Mouse (Mus musculus): ENCODE data around the gene Snrpd3.

- TF ChIP-seq CTCF (IDR thresholded peaks at IDR 0.05; ENCODE audit: insufficient read depth, low read depth, low read length) = no peak
- no peak for TF ChIP-seq POLR2A (IDR thresholded peaks at IDR 0.05; ENCODE audit: insufficient read depth, low read depth, low read length)
These were observed 15.7 kb upstream of the Snrpd3 start for GRCm38 (mm10) chr10:75501641-75502040.
